Mouse (Mus musculus): ENCODE measurements at regions not wholly inside any gene's neighbourhood (a gene's known extent, or its start where the extent isn't known, plus 50 kb on each side); places are given as distances from the start of the nearest gene placed in this dataset.
"Not testable (repeated sequence)": the region's sequence is repeated elsewhere in the genome, so short reads cannot be mapped to it uniquely, and the experiment has no call there.

DNA sequence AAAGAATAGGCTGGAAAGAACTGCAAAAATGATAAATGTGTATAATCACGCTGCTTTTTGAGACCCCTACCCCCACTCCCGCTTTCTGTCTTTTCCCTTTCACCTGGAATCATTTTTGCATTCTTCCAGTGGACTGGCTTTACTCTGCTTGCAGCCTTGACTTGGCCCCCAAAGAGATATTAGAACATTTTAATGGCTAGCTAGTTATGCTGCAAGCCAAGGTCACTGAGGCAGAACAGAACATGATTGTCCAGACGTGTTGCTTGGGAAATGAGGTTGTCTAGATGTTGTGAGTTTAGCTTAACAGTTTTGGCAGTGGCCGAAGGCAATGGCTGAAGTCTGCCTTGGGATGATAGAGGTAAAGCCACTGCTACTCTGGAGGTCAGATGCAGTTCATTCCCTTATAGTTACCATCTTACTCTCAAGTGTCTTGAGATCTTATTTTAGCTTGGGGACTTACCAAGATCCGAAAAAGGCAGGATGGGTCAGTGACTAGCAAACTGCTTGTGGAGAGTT is 87.9 kb upstream of the Tars start:
- no peak for ATAC-seq (ENCODE audit: low FRiP score)
- H3K36me3 ChIP-seq: no peaks in the 10 kb centered on the region
- H3K9ac ChIP-seq: no peak overlapping the region
- H3K4me1 ChIP-seq: no peaks in the 10 kb centered on the region
- no peak overlapping the region for H3K27ac ChIP-seq
- H3K9me3 ChIP-seq (replicated peaks): no peaks in the 10 kb centered on the region
- no peak overlapping the region for H3K4me2 ChIP-seq (replicated peaks)
- no peak overlapping the region for H3K4me3 ChIP-seq
- H3K27me3 ChIP-seq: no peaks in the 10 kb centered on the region
- WGBS: 83% methylated on average over 5 of the region's 5 CpGs

DNA sequence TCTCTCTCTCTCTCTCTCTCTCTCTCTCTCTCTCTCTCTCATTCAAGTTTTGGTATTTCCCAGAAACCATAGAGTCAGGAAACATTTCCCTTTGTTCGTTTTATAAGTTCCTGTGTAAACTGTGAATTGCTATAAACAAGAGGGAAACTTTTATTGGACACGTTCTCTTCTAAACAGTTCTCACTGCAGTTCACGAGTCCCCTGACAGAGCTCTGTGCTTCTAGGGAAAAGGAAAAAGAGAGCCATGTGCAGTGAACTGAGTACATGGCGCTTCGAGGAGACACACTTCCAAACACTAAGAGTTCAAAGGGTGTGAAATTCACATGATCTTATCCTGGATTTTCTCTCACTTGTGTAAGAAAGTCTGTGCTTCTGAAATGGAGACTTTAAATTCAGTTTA is 84.5 kb upstream of the Tars start:
- H3K27me3 ChIP-seq: no peaks in the 10 kb centered on the region
- no peak overlapping the region for H3K4me2 ChIP-seq (replicated peaks)
- H3K4me1 ChIP-seq: no peaks in the 10 kb centered on the region
- H3K36me3 ChIP-seq: no peaks in the 10 kb centered on the region
- no peak for ATAC-seq (ENCODE audit: low FRiP score)
- H3K9ac ChIP-seq: no peak overlapping the region
- no peak overlapping the region for H3K4me3 ChIP-seq
- 86% methylated on average over 5 of the region's 5 CpGs for WGBS
- no peak overlapping the region for H3K27ac ChIP-seq
- no peaks in the 10 kb centered on the region for H3K9me3 ChIP-seq (replicated peaks)

DNA sequence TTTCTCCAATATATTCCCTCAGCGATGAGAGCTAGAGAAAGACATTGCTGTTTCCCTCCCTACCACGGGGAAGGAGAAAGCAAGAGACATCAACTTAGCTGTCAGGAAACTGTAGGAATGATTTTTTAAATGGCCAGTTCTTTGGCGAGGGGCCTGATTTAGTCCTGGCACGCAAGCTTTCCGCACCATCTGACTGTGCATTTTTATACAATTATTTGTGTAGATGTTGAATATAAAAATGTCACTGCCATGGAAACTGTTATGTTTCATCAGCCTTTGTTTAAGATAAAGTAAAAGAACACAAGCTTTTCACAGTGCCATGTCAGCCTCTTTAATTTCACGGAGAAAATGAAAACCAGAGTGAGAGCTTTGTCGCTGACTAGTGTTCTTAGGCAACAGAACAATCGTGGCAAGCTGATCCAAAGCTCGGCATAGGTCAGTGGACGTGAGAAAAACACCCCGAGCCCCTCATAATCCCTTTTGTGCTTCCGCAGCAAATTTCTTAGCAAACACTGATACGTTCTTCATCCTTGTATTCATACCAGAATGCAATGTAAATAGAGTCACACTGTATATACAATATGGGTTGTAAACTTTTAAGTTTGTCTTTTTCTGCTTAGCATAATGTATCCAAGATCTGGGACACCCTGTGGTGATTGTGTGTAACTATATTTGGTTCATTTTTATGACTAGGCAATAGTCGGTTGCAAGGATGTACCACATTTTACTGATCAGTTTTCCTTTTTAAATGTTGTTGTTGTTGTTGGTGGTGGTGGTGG is 79.9 kb upstream of the Tars start:
- no peak overlapping the region for H3K27ac ChIP-seq
- WGBS: 72% methylated on average over 14 of the region's 14 CpGs
- H3K36me3 ChIP-seq: no peaks in the 10 kb centered on the region
- H3K4me1 ChIP-seq: no peaks in the 10 kb centered on the region
- ATAC-seq (ENCODE audit: low FRiP score): no peak
- no peak overlapping the region for H3K4me3 ChIP-seq
- H3K4me2 ChIP-seq (replicated peaks): no peak overlapping the region
- no peaks in the 10 kb centered on the region for H3K27me3 ChIP-seq
- H3K9me3 ChIP-seq (replicated peaks): no peaks in the 10 kb centered on the region
- H3K9ac ChIP-seq: no peak overlapping the region

DNA sequence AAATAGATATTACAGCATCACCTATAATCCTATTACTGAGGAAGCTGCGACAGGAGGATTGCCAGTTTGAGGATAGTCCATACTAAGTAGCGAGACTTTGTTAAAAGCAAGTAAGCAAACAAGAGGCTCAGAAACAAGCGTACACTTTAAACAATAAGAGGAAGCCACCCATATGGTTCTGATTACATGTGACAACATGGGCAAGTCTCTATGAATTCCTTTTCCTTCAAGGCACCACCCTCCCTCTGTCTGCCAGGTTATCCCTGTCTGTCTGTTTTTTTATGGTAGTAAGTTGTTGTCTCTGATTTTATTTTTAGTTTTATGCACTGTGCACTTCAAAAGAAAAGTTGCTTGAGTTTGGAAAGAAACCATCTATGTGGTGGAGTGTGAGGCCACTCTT is 76.8 kb upstream of the Tars start:
- Histone ChIP-seq H3K4me3 (no peak overlapping the region), H3K36me3 (no peaks in the 10 kb centered on the region), H3K27me3 (no peaks in the 10 kb centered on the region), H3K4me2 (replicated peaks) (no peak overlapping the region), H3K9me3 (replicated peaks) (no peaks in the 10 kb centered on the region), H3K27ac (no peak overlapping the region), H3K9ac (no peak overlapping the region), H3K4me1 (no peaks in the 10 kb centered on the region)
- no peak for ATAC-seq (ENCODE audit: low FRiP score)
- WGBS: 76% methylated on average over 3 of the region's 3 CpGs

DNA sequence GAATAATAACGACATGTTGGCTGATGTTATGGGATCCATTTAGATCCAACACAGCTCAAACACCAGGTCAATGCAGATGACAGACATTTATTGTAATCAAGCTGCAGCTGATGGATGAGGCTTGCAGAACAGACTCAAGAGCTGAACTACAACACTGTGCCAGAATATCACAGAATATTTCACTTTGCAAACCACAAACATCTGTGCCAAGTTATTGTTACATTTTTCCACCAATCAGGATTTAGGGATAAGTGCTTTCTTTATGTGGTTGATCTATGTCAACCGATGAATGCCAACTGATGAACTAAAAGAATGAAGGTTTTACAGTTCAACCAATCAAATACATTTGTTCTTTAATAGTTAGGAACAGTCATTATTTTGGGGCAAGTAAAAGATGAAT is 63.9 kb upstream of the Tars start:
- no peak for ATAC-seq (ENCODE audit: low FRiP score)
- Histone ChIP-seq H3K27ac (no peak overlapping the region), H3K4me1 (no peaks in the 10 kb centered on the region), H3K36me3 (no peaks in the 10 kb centered on the region), H3K4me3 (no peak overlapping the region), H3K9me3 (replicated peaks) (no peaks in the 10 kb centered on the region), H3K27me3 (no peaks in the 10 kb centered on the region), H3K4me2 (replicated peaks) (no peak overlapping the region), H3K9ac (no peak overlapping the region)
- WGBS: 82% methylated on average over 2 of the region's 2 CpGs

DNA sequence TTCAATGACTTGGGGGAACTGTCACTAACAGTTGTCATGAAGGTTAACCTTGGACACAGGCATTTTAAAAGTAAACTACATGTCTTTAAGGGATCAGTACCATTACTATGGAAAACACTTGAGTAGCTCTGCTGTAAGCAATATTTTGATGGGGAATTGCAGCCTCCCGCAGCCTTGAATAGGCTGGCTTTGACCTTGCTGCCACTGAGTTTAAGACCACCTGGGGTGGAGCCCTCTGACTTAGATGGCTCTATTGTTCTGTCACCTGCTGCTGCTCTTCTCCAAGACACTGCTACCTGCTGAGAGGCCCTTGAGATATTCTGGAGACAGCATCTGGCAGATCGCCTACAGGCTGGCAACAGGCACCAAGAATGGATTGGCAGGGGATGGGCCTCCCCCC is 62.1 kb upstream of the Tars start:
- H3K4me3 ChIP-seq; H3K9me3 ChIP-seq (replicated peaks); H3K9ac ChIP-seq; H3K36me3 ChIP-seq; ATAC-seq (ENCODE audit: low FRiP score); H3K27me3 ChIP-seq; H3K27ac ChIP-seq; H3K4me2 ChIP-seq (replicated peaks); H3K4me1 ChIP-seq: not testable (repeated sequence)
- 28% methylated on average over 2 of the region's 2 CpGs for WGBS

DNA sequence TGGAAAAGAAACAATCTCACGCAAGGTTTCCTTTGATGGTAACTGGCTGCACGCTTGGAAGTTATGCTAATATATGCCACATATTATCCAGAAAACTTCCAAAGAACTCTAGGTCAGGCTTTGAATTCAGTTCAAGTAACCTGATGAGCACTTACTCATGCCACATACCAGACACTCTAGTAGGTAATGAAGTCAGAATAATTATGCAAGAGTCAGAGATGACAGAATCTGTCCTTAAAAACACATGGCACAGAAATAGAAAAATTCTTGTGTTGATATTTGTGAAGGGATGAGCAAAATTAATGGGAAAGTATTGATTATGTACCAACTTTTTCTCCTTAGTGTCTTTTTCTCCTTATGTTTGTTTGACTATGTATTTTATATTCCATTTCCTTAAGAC is 59.8 kb upstream of the Tars start:
- Histone ChIP-seq H3K9ac (no peak overlapping the region), H3K9me3 (replicated peaks) (no peaks in the 10 kb centered on the region), H3K4me2 (replicated peaks) (no peak overlapping the region), H3K4me3 (no peak overlapping the region), H3K27ac (no peak overlapping the region), H3K27me3 (no peaks in the 10 kb centered on the region), H3K4me1 (no peaks in the 10 kb centered on the region), H3K36me3 (no peaks in the 10 kb centered on the region)
- no peak for ATAC-seq (ENCODE audit: low FRiP score)
- WGBS: 93% methylated on average over 2 of the region's 2 CpGs

DNA sequence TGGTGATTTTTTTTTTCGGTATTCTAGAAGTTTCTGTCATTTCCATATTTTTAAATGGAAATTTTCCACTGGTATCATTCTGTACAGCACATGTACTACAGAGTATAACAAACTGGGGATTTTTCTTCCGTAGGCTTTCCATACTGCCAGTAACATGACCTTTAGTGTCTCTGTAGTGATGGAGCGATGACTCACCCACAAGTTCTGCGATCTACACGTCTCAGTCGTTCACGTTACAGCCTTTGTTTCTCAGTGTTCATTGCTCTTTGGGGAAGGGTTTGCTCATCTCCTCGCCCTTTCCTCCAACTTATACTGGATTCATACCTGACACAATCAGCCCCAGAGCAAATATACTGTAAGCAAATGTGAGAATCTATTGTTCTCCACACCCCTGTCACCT is 57.8 kb upstream of the Tars start:
- 93% methylated on average over 8 of the region's 8 CpGs for WGBS
- no peaks in the 10 kb centered on the region for H3K9me3 ChIP-seq (replicated peaks)
- H3K4me2 ChIP-seq (replicated peaks): no peak overlapping the region
- ATAC-seq (ENCODE audit: low FRiP score): no peak
- no peaks in the 10 kb centered on the region for H3K27me3 ChIP-seq
- no peak overlapping the region for H3K9ac ChIP-seq
- no peak overlapping the region for H3K4me3 ChIP-seq
- H3K36me3 ChIP-seq: no peaks in the 10 kb centered on the region
- H3K4me1 ChIP-seq: no peaks in the 10 kb centered on the region
- H3K27ac ChIP-seq: no peak overlapping the region

DNA sequence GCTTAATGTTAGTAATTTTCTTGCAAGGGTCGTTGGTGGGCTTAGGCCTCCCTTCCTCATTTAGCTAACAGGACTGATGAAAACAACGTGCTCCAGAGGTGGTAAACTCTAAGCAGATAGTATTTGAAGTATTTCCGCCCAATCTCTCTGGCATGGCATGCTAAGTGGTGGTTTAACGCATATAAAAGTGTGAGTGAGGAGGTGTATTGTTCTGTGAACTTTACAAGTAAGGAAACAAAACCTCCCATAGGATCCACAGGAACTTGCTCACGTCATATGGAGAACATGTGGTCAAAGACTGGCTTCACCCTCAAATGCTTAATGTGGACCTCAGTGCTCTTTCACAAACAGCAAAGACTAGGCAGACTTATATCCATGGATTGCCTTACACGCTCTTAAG is 56.5 kb upstream of the Tars start:
- 78% methylated on average over 6 of the region's 6 CpGs for WGBS
- no peak overlapping the region for H3K4me3 ChIP-seq
- no peaks in the 10 kb centered on the region for H3K27me3 ChIP-seq
- H3K27ac ChIP-seq: no peak overlapping the region
- no peaks in the 10 kb centered on the region for H3K4me1 ChIP-seq
- H3K36me3 ChIP-seq: no peaks in the 10 kb centered on the region
- H3K9me3 ChIP-seq (replicated peaks): no peaks in the 10 kb centered on the region
- H3K9ac ChIP-seq: no peak overlapping the region
- no peak for ATAC-seq (ENCODE audit: low FRiP score)
- H3K4me2 ChIP-seq (replicated peaks): no peak overlapping the region

DNA sequence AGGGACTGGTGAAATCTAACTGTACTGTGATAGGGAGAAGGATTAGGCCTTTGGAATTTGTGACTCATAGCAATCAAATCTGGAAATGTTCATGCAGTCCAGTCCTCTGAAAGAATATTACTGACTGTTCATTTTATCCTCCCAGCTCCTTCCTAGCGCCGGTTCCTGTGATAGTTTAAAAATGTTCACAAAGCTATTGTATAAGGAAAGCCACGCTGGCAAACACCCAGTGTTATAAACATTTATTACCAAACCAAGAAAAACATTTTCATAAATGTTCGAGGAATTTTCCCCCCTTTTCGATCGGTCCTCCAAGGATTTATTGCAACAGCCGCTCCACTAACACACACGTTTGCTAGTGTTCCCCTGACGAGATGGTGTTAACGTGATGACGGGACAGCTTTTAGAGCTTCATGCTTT is 55.9 kb upstream of the Tars start:
- H3K27ac ChIP-seq: no peak overlapping the region
- no peaks in the 10 kb centered on the region for H3K9me3 ChIP-seq (replicated peaks)
- no peaks in the 10 kb centered on the region for H3K27me3 ChIP-seq
- no peak overlapping the region for H3K9ac ChIP-seq
- no peak overlapping the region for H3K4me2 ChIP-seq (replicated peaks)
- H3K36me3 ChIP-seq: no peaks in the 10 kb centered on the region
- 86% methylated on average over 11 of the region's 11 CpGs for WGBS
- no peak overlapping the region for H3K4me3 ChIP-seq
- no peak for ATAC-seq (ENCODE audit: low FRiP score)
- H3K4me1 ChIP-seq: no peaks in the 10 kb centered on the region

DNA sequence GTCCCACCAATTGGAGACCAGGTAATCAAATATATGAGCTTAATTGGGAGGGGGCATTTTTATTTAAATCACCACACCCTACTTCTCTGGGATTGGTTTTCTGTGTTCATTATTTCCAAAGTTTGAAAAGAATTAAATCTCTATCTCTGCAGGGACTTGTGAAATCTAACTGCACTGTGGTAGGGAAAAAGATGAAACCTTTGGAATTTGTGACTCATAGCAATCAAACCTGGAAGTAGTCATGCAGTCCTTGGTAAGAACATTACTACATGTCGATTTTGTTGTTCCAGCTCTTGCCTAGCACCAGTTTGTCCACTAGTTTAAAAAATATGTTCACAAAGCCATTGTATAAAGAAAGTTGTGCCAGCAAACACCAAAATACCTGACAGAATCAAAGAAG is 54.5 kb upstream of the Tars start:
- no peak overlapping the region for H3K9ac ChIP-seq
- H3K27me3 ChIP-seq: no peaks in the 10 kb centered on the region
- 88% methylated on average over 1 of the region's 1 CpGs for WGBS
- H3K36me3 ChIP-seq: no peaks in the 10 kb centered on the region
- no peaks in the 10 kb centered on the region for H3K9me3 ChIP-seq (replicated peaks)
- H3K4me2 ChIP-seq (replicated peaks): no peak overlapping the region
- H3K4me3 ChIP-seq: no peak overlapping the region
- no peak overlapping the region for H3K27ac ChIP-seq
- no peaks in the 10 kb centered on the region for H3K4me1 ChIP-seq
- ATAC-seq (ENCODE audit: low FRiP score): no peak

DNA sequence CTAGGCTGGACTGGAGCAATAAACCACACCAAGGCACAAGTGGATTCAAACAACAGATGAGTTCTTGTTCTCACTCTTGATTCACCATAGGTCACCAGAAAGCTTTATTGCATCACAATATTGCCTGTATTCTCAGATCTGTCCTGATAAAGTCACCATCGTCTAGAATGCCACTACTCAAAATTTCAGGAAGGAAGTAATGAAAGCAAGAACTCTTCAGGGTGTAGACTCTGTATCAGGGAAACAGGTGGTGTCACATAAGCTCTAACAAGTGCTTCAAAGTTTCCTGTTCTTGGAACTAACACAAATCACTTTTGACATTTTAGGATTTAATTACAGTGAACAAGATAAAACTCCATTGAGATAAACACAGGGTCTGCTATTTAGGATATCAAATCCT is 52.2 kb upstream of the Tars start:
- no peak overlapping the region for H3K27ac ChIP-seq
- H3K4me2 ChIP-seq (replicated peaks): no peak overlapping the region
- 83% methylated on average over 1 of the region's 1 CpGs for WGBS
- no peak for ATAC-seq (ENCODE audit: low FRiP score)
- no peak overlapping the region for H3K4me3 ChIP-seq
- H3K36me3 ChIP-seq: no peaks in the 10 kb centered on the region
- no peaks in the 10 kb centered on the region for H3K27me3 ChIP-seq
- no peaks in the 10 kb centered on the region for H3K4me1 ChIP-seq
- no peak overlapping the region for H3K9ac ChIP-seq
- H3K9me3 ChIP-seq (replicated peaks): no peaks in the 10 kb centered on the region

All from hindbrain, embryonic 12.5 days (tissue).